Mouse (Mus musculus): Measurements from ENCODE around the gene Pdrg1. TPM values are rescaled to one million over a fixed set of nuclear protein-coding genes. Genes with fewer than 3 reads are reported as not detected.

Gene Pdrg1
- total RNA-seq, 2 experiments from 2014 or later, result 187 to 200 TPM

DNA sequence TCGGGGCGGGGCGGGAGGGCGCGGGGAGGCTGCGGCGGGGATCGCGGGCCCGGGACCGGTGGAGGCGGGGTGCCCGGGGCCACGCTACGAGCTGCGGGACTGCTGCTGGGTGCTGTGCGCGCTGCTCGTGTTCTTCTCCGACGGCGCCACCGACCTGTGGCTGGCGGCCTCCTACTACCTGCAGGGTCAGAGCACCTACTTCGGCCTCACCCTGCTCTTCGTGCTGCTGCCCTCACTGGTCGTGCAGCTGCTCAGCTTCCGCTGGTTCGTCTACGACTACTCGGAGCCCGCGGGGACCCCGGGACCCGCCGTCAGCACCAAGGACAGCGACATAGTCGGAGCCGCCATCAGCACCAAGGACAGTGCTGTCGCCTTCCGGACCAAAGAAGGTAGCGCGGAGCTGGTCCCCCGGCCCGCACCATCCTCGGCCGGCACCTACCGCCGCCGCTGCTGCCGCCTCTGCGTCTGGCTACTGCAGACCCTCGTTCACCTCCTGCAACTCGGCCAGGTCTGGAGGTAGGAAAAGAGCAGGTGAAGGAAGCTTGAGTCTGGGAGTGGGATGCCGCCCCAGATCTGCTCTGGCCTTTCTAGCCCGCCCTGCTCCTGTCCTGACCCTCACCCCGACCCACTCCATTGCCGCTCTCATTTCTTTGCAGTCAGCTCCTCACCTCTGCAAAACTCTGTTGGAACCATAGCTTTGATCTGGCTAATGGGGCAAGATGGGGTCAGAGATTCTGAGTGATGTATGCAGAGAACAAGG lies 17.0 kb upstream of the Pdrg1 start:
- peak; percentile 80 to 84 for DNase-seq (ENCODE audit: low spot score in 2 of 2)

DNA sequence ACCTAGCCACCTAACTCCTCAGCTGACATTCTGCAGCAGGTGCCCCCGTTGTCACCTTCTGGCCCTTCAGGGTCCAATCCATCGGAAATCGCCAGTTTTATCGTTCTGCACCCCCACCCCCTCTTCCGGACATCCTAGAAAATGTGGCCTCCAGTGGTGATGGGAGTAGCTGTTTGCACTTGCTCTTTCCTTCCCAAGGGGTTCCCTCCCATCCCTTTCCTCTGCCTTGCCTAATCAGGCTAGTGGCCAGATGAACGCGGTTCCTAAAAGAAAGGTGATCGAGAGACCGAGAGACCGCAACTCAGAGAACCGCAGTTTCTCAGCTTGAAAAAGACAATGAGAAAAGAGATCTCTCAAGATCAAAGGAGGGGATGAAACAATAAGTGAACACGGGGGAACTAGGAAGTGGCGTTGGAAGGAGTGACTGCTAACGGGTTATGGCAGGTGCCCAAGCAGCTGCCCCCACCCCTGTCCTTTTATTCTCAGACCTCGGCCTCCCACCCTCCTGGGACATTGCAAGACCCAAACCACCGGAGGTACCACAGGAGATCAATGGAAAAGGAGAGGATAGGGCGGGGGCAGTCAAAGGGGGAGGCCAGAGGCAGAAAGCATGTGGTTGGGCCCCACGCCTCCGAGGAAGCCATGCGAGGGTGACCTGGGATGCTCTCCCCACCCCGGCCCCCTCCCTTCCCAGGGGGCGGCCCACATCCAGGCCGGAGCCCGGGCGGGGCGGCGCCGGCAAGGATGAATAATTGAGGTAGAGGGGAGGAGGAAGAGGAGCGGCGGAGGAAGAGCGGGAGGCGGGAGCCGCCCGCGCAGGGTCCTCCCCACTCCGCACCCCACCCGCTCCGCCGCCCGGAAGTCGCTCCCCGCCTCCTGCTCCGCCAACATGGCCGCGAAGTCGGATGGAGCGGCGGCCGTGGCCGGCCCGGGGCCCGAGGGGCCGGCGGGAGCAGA lies 16.2 kb upstream of the Pdrg1 start, which contains the start of gene Xkr7:
Gene Xkr7 (plus strand): TSS at position 727 of the 957 bp plus-strand sequence.
- no peak for DNase-seq (ENCODE audit: low spot score in 2 of 2)

DNA sequence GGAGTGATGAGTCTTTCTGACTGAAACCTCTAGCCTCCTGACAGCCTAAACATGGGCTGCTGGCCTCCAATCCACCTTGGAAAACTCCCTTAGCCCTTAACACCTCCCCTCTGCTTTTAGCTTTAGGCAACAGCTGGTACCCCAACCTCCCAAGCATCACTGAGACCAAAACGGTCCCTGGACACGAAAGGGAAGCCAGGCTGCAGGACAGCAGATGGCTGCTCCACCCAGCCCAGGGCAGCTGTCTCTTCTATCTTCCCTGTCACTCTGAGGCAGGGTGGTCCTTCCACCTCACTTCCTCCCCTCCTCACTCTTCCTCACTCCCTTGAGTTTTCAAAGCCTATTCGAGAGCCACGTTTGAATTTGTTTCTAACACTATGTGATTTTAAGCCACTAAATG lies 15.2 kb upstream of the Pdrg1 start:
- DNase-seq (ENCODE audit: low spot score in 2 of 2), result no peak

DNA sequence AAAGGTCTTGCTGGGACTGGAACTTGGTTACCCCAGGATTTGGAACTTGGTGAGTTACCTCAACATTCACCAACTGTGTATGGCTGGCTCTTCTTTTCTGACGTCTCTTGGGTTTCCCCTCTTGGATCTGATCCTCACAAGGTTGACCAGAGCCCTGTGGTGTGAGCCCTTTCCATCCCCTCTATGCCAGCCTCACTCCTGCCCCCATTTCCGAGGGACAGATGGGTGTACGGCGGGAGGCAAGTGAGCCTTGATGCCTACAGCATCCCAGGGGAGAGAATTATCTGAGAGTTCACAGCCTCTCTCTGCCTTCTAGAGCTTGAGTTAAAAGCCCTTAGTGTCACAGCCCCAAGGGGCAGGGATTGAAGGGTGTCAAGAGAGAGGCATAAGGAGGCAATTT lies 12.3 kb upstream of the Pdrg1 start:
- DNase-seq (ENCODE audit: low spot score in 2 of 2), result no peak

DNA sequence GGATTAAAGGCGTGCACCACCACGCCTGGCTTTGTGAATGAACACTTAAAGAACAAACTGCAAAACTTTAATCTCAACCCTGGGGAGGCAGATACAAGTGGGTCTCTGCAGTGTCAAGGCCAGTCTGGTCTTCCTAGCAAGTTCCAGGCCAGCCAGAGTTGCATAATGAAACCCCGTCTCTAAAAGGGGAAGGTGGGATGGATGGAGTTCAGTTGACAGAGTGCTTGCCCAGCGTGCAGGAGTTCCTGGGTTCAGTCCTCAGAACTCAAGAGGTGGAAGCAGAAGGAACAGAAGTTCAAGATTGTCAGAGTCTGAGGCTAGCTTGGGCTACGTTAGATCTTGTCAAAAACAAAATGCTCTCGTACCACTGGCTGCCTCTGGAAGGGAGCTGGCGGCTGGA lies 10.8 kb upstream of the Pdrg1 start:
- DNase-seq (ENCODE audit: low spot score in 2 of 2), result no peak

DNA sequence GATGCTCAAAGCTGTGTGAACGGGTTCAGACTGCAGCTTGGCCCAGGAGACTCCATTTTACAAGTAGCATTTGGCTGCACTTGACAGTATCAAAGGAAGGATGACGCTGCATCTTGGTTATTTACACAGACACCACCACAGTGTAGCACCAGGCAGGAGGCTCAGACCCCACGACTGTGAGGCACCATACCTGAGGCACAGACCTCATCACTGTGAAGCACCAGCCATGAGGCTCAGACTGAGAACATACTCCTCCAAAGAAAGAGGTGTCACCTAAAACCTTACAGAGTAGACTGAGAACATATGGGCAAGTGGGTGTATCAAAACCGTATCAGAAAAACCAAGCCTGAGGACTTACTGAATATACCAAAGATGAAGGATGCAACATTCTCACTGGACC lies 7.6 kb upstream of the Pdrg1 start:
- DNase-seq (ENCODE audit: low spot score in 2 of 2), result no peak

DNA sequence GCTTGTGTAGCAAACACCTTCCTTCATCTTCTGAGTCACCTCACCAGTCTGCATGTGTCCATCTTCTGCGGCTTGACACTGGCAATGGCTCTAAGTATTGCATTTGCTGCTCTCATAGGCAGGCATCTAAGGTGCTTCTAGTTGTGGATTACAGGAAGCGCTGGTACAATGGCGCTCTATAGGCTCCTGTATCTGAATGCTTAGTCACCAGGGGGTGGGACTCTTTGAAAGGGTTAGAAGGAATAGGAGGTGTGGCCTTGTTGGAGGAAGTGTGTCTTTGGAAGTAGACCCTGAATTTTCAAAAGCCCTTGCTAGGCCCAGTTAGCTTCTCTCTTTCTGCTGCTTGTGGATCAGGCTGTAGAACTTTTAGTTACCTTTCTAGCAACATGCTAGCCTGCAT lies 5.9 kb upstream of the Pdrg1 start:
- DNase-seq (ENCODE audit: low spot score in 2 of 2), result no peak

DNA sequence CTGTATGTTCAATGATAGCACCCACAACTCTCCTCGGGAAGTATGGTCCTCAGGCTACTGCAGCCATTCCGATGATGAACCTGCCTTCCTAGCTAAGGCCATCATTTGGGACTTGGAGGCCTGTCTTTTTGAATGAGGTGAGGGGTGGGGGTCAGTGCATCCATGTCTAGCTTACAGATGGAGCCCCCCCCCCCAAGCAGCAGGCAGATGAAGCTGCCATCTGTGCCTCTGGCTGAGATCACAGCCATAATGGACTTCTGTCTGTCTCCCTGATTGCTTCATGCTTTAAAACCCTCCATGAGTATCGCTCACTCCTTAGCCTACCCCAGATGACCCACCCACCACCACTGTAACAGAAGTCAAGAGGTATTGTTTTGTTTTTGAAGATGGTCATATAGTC lies 4.1 kb upstream of the Pdrg1 start:
- no peak for DNase-seq (ENCODE audit: low spot score in 2 of 2)

DNA sequence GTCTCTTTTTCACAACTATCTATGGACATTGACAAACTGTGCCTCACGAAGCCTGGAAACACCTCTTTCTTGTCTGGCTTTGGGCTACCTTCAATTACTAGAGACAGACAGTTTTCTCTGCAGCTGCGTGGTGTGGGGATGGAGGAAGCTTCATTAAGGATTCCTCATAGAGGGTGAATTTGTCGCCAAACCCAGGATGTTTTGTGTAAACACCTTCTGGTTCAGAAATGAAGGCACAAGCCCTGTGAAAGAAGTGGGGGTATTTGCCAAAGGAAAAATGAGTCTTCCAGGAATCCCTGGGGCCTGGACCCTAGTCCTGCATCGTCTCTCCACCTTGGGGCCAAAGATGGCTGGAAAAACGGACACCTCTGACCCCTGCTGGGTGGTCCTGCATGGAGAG lies 1.6 kb upstream of the Pdrg1 start:
- DNase-seq (ENCODE audit: low spot score in 2 of 2), result no peak

DNA sequence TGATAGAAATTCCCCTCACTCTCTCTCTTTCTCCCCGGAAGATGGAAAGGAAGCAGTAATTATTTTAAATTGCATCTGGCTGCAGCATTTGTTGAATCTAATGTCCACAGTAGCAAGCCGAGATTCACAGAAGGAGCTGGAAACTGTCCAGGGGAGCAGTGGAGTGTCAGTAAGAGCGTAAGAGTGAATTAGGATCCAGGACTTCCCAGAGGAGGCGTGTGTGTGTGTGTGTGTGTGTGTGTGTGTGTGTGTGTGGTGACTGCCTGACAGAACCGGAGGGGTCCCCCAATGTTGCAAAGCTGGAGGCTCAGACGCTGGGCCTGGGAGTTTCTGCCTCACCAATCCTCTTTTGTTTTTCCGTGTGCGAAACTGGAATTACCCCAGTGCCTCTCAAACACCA lies 577 bp upstream of the Pdrg1 start:
- DNase-seq (ENCODE audit: low spot score in 2 of 2), result no peak

DNA sequence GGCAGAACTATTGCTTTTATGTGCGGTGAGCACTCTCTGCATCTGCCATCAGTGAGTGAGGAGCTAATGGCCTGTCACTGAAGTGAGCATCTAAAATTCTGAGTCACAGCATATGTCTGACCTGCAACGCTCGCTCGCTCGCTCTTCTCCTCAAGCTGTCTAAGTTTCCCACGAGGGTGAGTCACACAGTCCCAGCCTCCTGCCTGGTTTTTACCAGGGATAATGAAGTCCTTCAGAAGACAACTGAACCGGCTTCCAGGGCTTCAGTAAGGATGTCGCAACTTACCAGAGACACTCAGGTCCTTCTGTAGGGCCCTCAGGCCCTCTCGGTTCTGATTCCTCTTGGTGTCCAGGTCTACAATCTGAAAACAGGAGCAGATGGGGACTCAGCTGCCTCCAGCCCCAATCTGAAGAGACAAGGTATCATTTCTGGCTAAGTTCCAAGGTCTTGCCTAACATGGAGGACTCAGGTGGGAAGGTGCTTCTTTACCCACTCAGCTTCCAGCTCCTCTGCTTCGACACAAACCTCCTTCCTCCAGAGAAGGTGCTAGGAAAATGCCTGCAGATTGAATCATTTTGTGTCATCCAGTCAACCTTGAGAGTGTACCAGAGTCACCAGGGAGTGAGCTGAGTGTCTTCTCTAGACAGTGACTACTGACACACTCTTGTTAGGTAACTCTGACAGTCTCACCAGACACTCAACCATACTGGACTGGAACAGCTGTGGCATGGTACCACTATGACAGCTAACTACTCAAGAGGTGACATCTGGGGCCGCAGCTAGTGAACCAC lies 1.3 kb downstream of the Pdrg1 start:
- peak in 1 of 2 experiments; percentile 22 for DNase-seq (ENCODE audit: low spot score in 2 of 2)

DNA sequence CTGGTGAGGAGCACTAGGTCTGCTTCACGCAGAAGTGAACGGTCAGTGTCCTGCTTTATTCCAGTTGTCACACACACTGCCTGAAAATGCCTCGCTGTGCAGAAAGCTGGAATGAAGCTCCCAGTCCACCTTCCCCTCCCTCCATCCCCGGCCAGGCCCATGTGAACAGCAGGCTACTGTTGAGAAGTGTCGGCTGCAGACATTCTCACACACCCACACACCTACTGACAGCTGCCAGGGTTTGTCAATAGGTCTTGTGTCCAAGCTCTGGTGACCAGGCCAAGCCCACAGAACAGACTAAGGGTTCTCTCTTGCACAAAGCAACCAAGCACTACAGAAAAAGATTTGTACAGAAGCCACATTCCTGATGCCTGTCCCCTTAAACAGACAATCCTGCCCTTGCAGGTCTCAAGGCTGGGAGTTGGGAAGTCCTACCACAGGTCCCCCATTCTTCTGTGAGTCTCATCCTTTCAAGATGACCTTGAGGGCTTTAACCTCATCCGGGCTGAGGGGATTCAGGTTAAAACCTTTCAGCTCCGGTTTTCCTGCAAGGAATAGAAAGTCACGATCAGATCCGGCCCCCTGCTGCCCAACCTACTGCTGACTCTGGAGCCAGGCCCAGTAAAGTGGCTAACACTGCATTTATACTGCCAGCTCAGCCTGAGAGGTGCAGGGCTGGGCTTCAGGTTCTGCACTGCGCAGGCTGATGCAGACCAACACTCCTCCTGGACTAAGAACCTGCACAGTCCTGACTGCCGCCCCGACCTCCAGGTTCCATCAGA lies 5.8 kb downstream of the Pdrg1 start:
- DNase-seq (ENCODE audit: low spot score in 2 of 2), result no peak

DNA sequence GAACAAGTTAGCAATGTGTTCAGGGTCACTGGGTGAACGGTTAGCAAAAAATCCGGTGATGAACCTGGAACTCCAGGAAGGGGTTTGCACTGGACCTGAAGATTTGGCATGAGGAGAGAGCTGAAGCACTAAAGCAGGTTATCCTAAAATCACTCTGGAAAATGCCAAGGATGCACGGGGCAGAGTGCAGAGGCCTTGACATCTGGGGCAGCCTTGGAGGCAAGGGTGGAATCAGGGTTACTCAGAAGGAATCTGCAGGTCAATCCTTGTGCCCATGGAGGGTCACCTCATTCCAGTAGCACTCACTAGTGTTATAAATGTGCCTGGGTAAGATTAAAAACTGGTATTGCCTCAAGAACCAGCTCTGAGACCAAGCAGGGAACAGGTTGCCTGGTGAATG lies 9.2 kb downstream of the Pdrg1 start:
- DNase-seq (ENCODE audit: low spot score in 2 of 2), result peak in 1 of 2 experiments; percentile 27

DNA sequence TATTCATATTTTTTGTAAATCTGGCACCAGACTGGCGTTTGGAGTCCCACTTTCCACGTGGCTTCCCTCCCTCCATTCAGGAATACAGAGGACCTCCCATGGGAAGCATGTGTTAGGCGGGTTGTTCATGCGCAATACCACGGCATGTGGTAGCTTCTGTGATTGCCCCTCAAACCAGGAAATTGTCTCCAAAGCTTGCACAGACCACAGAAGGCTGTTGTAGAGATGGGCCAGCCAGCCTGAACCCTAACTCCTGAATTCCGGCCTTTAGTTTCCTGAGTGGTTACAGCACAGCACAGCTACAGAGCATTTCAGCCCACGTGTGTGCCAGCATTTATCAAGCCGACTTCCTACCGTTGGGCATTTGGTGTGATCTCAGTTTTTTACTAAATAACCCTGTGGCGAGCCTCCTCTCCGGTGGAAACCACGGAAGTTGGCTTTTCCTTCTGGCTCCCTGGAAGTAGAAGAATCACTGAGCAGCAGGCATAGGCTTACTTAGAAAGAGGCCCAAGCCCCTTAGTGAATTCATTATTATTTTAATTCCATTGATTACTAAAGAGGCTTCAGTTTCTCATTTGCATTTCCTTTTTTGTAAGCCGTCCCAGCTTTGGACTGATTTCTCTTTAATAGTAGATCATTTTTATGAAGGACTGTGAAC lies 11.4 kb downstream of the Pdrg1 start:
- DNase-seq (ENCODE audit: low spot score in 2 of 2), result no peak

DNA sequence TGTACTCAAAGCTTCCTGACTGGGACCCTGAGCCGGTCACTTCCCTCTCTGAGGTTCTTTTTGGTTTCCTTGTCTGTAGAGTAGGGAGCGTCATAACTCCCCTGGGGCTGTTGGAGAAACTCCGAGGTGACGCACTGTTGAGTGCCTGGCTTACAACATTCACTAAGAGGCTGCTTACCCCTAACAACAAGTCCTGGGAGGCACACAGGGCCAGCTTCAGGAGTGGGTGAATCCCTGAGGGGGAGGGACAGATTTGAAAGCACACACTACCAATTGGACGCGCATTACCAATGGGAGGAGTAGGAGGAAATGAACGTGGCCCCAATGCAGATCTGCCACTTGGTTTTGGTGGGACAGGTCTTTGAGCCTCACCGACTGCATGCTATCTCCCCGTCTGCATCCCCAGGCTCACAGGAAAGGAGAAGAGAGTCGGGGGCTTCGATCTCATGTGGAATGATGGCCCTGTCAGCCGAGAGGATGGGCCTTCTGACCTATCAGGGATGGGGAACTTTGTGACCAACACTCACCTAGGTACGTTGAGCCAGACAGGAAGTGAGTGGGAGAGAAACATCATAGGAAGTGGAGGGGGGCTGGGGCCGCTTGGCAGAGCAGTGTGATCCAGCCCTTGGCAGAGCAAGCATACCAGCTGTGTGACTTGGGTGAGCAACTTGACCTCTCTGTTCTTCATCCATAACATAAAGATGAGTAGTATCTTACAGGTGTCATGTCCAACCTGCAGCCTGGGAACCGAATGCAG lies 12.6 kb downstream of the Pdrg1 start:
- no peak for DNase-seq (ENCODE audit: low spot score in 2 of 2)

DNA sequence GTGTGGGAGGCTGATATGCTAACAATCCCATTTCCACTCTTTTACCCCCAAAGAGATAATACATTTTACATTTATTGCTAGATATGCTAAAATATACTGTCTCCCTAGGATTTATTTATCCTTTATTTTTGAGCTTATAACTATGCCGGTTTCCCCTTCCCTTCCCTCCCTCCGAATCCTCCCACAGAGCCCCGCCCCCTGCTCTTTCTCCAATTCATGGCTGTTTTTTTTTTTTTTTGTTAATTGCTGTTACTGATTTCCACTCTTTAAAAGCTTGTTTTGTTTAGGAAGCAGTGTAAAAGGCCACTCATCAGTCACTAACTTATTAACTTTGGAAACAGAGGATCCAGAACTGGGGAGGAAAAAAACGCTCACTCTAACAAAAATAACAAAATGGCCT lies 18.2 kb downstream of the Pdrg1 start:
- DNase-seq (ENCODE audit: low spot score in 2 of 2), result no peak

DNA sequence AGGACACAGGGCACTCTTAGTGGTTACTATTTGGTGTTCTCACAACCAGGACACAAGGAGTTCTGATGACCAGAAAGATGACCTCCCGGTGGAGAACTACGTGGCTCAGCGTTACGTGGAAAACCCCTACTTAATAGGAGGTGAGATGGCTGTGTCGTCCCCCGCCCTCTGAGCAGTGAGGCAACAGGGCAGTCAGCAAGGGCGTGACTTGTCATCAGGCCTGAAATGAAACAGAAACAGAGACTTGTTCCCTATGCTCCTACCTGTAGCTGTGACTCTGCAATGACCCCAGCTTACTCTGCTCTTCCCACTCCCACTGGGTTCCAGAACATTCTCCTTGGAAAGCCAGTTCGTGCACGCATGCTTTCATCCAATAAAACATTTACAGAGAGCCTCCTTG lies 23.7 kb downstream of the Pdrg1 start:
- DNase-seq (ENCODE audit: low spot score in 2 of 2), result no peak

DNA sequence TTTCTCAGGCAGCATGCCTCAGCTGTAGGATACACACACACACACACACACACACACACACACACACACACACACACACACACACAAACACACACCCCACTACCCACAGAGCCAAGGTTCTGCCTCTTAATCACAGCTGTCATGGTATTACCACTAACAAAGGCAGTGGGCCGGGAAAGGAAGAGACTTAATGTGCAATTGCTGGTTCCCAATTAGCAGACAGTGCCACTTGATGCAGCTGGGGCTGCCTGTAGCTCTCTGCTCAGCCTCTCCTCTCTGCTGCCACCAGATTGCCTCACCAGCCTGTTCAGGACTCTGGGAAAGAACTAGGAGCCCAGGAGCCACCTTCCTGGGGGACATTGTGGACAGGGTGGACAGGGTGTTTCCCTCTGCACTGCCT lies 29.6 kb downstream of the Pdrg1 start:
- no peak for DNase-seq (ENCODE audit: low spot score in 2 of 2)

DNA sequence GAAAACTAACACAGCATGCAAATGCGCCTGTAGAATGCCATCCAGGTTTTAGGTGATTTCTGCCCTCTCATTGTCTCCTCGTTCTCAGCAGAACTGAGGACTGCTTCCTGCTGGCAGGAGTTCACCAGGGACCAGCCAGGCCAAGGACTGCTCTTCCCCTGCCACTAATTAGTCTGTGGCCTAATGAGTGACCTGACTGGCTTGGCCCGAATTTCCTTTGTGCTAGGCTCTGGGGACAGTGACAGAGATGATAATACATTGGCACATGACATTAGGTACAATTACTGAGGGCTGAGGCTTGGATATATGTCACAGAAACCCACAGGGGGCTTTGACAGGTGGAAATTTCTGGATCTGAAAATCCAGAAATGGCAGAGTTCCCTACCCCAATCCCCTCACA lies 38.2 kb downstream of the Pdrg1 start:
- no peak for DNase-seq (ENCODE audit: low spot score in 2 of 2)
